Mouse (Mus musculus): ENCODE measurements around the gene 2410004P03Rik. TPM values are rescaled to one million over a fixed set of nuclear protein-coding genes. Genes with fewer than 3 reads are reported as not detected.

2410004P03Rik gene
- polyA plus RNA-seq, 1 experiment from 2014 or later, result 0.47 TPM

GRCm38 (mm10) chr12:17043311-17043710, 31.8 kb upstream of the 2410004P03Rik start:
- Histone ChIP-seq H3K4me2 (replicated peaks; ENCODE audit: low read depth, low read length) (no peak overlapping the region), H3K4me1 (ENCODE audit: insufficient read depth, low read length) (no peaks in the 10 kb centered on the region), H3K4me3 (ENCODE audit: low read length) (no peak overlapping the region), H3K36me3 (ENCODE audit: insufficient read depth, low read length) (no peaks in the 10 kb centered on the region), H3K9me3 (ENCODE audit: low read length) (no peaks in the 10 kb centered on the region), H3K27me3 (ENCODE audit: insufficient read depth, low read length) (no peaks in the 10 kb centered on the region), H3K27ac (ENCODE audit: low read length) (no peak overlapping the region), H3K9ac (replicated peaks; ENCODE audit: low read length) (no peak overlapping the region)
- WGBS, result 43% methylated on average over 5 of the region's 5 CpGs
- no peak for ATAC-seq (ENCODE audit: low FRiP score, low TSS enrichment)

DNA sequence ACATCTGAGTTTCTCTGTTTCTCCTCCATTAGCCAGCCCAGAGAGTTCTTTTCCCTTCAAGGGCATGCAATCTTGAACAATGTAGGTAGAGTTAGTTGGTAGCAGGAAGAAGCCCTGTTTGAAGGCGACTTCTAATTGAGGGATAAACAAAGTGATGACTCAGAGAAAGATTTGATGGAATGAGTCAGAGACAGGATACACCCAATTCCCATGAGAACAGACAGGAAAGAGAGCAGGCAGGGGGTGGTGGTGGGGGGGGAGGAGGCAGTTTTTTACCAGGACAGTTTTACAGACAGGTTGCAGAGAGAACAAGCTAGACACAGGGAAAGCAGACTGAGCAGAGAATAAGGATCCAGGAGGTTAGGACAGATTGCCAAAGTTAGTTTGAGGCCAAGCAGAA, 29.0 kb upstream of the 2410004P03Rik start:
- Histone ChIP-seq H3K4me3 (ENCODE audit: low read length) (no peak overlapping the region), H3K9ac (replicated peaks; ENCODE audit: low read length) (no peak overlapping the region), H3K9me3 (ENCODE audit: low read length) (no peaks in the 10 kb centered on the region), H3K4me2 (replicated peaks; ENCODE audit: low read depth, low read length) (no peak overlapping the region), H3K27me3 (ENCODE audit: insufficient read depth, low read length) (no peaks in the 10 kb centered on the region), H3K4me1 (ENCODE audit: insufficient read depth, low read length) (no peaks in the 10 kb centered on the region), H3K36me3 (ENCODE audit: insufficient read depth, low read length) (no peaks in the 10 kb centered on the region), H3K27ac (ENCODE audit: low read length) (no peak overlapping the region)
- no peak for ATAC-seq (ENCODE audit: low FRiP score, low TSS enrichment)
- 67% methylated on average over 1 of the region's 1 CpGs for WGBS

GRCm38 (mm10) chr12:17039415-17039814, 27.9 kb upstream of the 2410004P03Rik start:
- no peaks in the 10 kb centered on the region for H3K9me3 ChIP-seq (ENCODE audit: low read length)
- no peak for ATAC-seq (ENCODE audit: low FRiP score, low TSS enrichment)
- H3K27ac ChIP-seq (ENCODE audit: low read length), result no peak overlapping the region
- no peaks in the 10 kb centered on the region for H3K36me3 ChIP-seq (ENCODE audit: insufficient read depth, low read length)
- no peak overlapping the region for H3K9ac ChIP-seq (replicated peaks; ENCODE audit: low read length)
- peaks cover 3% of the 10 kb centered on the region; the same call in 1 of the 2 replicates for H3K27me3 ChIP-seq (ENCODE audit: insufficient read depth, low read length)
- H3K4me1 ChIP-seq (ENCODE audit: insufficient read depth, low read length), result no peaks in the 10 kb centered on the region
- H3K4me2 ChIP-seq (replicated peaks; ENCODE audit: low read depth, low read length), result no peak overlapping the region
- WGBS, result 66% methylated on average over 2 of the region's 2 CpGs
- H3K4me3 ChIP-seq (ENCODE audit: low read length), result no peak overlapping the region

DNA sequence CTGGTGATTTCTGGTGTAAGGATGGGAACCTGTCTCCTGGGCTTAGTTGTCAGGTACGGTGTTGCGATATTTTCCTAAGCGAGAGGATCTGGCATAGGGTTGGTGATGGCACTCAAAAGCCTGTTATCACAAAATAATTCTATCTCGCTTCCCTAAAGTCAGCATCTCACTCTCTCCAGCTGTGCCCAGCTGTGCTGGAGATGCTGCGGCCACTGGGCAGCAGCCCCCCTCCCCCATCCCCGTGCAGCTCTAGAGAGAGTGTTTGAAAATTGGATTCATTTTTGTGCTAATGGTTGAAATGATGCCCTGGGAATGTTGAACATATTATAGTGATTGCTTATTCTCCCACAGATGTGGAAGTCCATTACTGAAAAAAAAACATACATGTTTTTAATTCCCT, 26.7 kb upstream of the 2410004P03Rik start:
- no peak for ATAC-seq (ENCODE audit: low FRiP score, low TSS enrichment)
- no peak overlapping the region for H3K27ac ChIP-seq (ENCODE audit: low read length)
- peaks cover 3% of the 10 kb centered on the region; the same call in 1 of the 2 replicates for H3K27me3 ChIP-seq (ENCODE audit: insufficient read depth, low read length)
- H3K9ac ChIP-seq (replicated peaks; ENCODE audit: low read length), result no peak overlapping the region
- no peaks in the 10 kb centered on the region for H3K9me3 ChIP-seq (ENCODE audit: low read length)
- no peak overlapping the region for H3K4me2 ChIP-seq (replicated peaks; ENCODE audit: low read depth, low read length)
- no peaks in the 10 kb centered on the region for H3K4me1 ChIP-seq (ENCODE audit: insufficient read depth, low read length)
- H3K4me3 ChIP-seq (ENCODE audit: low read length), result no peak overlapping the region
- H3K36me3 ChIP-seq (ENCODE audit: insufficient read depth, low read length), result no peaks in the 10 kb centered on the region
- WGBS, result 82% methylated on average over 6 of the region's 6 CpGs

DNA sequence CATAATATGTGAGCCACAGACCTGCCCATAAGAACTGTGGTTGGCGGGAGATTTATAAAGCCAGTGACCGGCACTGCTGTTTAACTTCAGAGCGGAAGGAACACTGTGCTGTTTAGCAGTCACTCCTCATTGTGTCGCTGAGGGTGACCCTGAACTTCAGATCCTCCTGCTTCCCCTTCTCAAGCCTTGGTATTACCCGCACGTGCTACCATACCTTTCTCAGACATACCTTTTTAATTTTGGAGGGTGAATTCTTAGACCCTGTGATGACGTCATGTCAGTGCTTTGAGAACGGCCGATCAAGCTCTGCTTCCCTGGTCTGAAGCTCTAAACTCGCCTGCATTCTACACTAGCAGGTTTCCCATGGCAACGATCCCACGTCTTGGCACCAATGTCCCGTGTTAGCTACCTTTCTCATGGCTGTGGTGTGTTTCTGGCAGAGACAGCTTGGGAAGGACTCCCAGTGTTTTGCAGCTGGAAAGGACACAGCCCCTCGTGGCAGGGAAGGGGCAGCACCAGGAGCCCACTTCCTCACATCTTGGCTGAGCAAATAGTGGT, 25.6 kb upstream of the 2410004P03Rik start:
- no peaks in the 10 kb centered on the region for H3K9me3 ChIP-seq (ENCODE audit: low read length)
- H3K4me1 ChIP-seq (ENCODE audit: insufficient read depth, low read length), result no peaks in the 10 kb centered on the region
- no peak overlapping the region for H3K27ac ChIP-seq (ENCODE audit: low read length)
- H3K27me3 ChIP-seq (ENCODE audit: insufficient read depth, low read length), result peaks cover 3% of the 10 kb centered on the region; the same call in 1 of the 2 replicates
- H3K9ac ChIP-seq (replicated peaks; ENCODE audit: low read length), result no peak overlapping the region
- H3K36me3 ChIP-seq (ENCODE audit: insufficient read depth, low read length), result no peaks in the 10 kb centered on the region
- no peak overlapping the region for H3K4me2 ChIP-seq (replicated peaks; ENCODE audit: low read depth, low read length)
- no peak overlapping the region for H3K4me3 ChIP-seq (ENCODE audit: low read length)
- 68% methylated on average over 14 of the region's 14 CpGs for WGBS
- no peak for ATAC-seq (ENCODE audit: low FRiP score, low TSS enrichment)

GRCm38 (mm10) chr12:17036532-17036931, 25.0 kb upstream of the 2410004P03Rik start:
- no peaks in the 10 kb centered on the region for H3K9me3 ChIP-seq (ENCODE audit: low read length)

DNA sequence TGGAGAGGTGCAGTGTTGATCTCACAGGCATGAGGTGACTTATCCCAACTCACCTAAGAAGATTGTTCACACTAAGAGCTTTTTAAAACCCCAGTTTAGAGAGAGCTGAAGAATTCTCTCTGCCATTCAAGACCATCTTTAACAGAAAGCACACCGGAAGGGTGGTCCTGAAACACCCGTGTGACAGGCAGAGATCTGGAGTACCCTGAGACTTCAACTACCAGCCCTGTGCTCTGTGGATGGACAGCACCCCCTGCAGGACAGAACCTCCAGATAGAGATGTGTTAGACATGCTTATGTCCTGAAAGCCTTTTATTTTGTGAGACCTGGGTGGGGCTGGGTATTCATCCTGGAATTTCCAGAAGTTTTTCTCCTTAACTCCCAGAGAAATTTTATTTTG, 23.6 kb upstream of the 2410004P03Rik start:
- Histone ChIP-seq H3K4me1 (ENCODE audit: insufficient read depth, low read length) (no peaks in the 10 kb centered on the region), H3K36me3 (ENCODE audit: insufficient read depth, low read length) (no peaks in the 10 kb centered on the region), H3K9ac (replicated peaks; ENCODE audit: low read length) (no peak overlapping the region), H3K4me3 (ENCODE audit: low read length) (no peak overlapping the region), H3K9me3 (ENCODE audit: low read length) (no peaks in the 10 kb centered on the region), H3K4me2 (replicated peaks; ENCODE audit: low read depth, low read length) (no peak overlapping the region), H3K27ac (ENCODE audit: low read length) (no peak overlapping the region), H3K27me3 (ENCODE audit: insufficient read depth, low read length) (peaks cover 8% of the 10 kb centered on the region; the same call in 1 of the 2 replicates)
- ATAC-seq (ENCODE audit: low FRiP score, low TSS enrichment), result no peak
- WGBS, result 45% methylated on average over 2 of the region's 2 CpGs

More at GRCm38 (mm10) chr12:17036532-17036931, 25.0 kb upstream of the 2410004P03Rik start:
- 43% methylated on average over 9 of the region's 9 CpGs for WGBS
- no peak overlapping the region for H3K4me3 ChIP-seq (ENCODE audit: low read length)
- no peaks in the 10 kb centered on the region for H3K36me3 ChIP-seq (ENCODE audit: insufficient read depth, low read length)
- no peaks in the 10 kb centered on the region for H3K4me1 ChIP-seq (ENCODE audit: insufficient read depth, low read length)
- H3K4me2 ChIP-seq (replicated peaks; ENCODE audit: low read depth, low read length), result no peak overlapping the region
- no peak for ATAC-seq (ENCODE audit: low FRiP score, low TSS enrichment)
- H3K27ac ChIP-seq (ENCODE audit: low read length), result no peak overlapping the region
- no peak overlapping the region for H3K9ac ChIP-seq (replicated peaks; ENCODE audit: low read length)
- peaks cover 3% of the 10 kb centered on the region; the same call in 1 of the 2 replicates for H3K27me3 ChIP-seq (ENCODE audit: insufficient read depth, low read length)

GRCm38 (mm10) chr12:17034671-17035070, 23.1 kb upstream of the 2410004P03Rik start:
- no peaks in the 10 kb centered on the region for H3K4me1 ChIP-seq (ENCODE audit: insufficient read depth, low read length)
- H3K27ac ChIP-seq (ENCODE audit: low read length), result no peak overlapping the region
- H3K4me2 ChIP-seq (replicated peaks; ENCODE audit: low read depth, low read length), result no peak overlapping the region
- H3K9ac ChIP-seq (replicated peaks; ENCODE audit: low read length), result no peak overlapping the region
- peaks cover 9% of the 10 kb centered on the region; the same call in 1 of the 2 replicates for H3K27me3 ChIP-seq (ENCODE audit: insufficient read depth, low read length)
- no peak overlapping the region for H3K4me3 ChIP-seq (ENCODE audit: low read length)
- 49% methylated on average over 5 of the region's 5 CpGs for WGBS
- no peaks in the 10 kb centered on the region for H3K36me3 ChIP-seq (ENCODE audit: insufficient read depth, low read length)
- H3K9me3 ChIP-seq (ENCODE audit: low read length), result no peaks in the 10 kb centered on the region
- ATAC-seq (ENCODE audit: low FRiP score, low TSS enrichment), result no peak

DNA sequence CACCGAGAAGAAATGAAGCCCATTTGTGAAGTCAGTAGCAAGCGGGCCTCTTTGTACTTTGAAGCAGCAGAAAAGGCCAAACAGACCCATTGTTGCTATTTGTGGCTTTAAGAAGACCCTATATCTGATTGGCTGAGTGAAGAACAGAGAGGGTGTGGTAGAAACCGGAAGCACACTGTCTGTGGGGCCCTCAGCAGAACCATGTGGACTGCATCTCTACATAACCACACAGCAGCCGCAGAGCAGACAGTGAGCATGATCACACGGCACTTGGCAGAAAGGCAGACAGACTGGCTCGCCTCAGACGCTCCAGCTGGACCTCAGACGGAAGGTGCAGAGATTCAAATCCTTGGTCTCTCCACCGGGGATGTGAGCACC, 21.9 kb upstream of the 2410004P03Rik start:
- Histone ChIP-seq H3K9me3 (ENCODE audit: low read length) (peaks cover 4% of the 10 kb centered on the region; the same call in 1 of the 2 replicates), H3K36me3 (ENCODE audit: insufficient read depth, low read length) (no peaks in the 10 kb centered on the region), H3K4me2 (replicated peaks; ENCODE audit: low read depth, low read length) (no peak overlapping the region), H3K4me3 (ENCODE audit: low read length) (no peak overlapping the region), H3K27me3 (ENCODE audit: insufficient read depth, low read length) (peaks cover 13% of the 10 kb centered on the region; the same call in 1 of the 2 replicates), H3K9ac (replicated peaks; ENCODE audit: low read length) (no peak overlapping the region), H3K27ac (ENCODE audit: low read length) (no peak overlapping the region), H3K4me1 (ENCODE audit: insufficient read depth, low read length) (no peaks in the 10 kb centered on the region)
- ATAC-seq (ENCODE audit: low FRiP score, low TSS enrichment), result no peak
- WGBS, result 78% methylated on average over 9 of the region's 9 CpGs

DNA sequence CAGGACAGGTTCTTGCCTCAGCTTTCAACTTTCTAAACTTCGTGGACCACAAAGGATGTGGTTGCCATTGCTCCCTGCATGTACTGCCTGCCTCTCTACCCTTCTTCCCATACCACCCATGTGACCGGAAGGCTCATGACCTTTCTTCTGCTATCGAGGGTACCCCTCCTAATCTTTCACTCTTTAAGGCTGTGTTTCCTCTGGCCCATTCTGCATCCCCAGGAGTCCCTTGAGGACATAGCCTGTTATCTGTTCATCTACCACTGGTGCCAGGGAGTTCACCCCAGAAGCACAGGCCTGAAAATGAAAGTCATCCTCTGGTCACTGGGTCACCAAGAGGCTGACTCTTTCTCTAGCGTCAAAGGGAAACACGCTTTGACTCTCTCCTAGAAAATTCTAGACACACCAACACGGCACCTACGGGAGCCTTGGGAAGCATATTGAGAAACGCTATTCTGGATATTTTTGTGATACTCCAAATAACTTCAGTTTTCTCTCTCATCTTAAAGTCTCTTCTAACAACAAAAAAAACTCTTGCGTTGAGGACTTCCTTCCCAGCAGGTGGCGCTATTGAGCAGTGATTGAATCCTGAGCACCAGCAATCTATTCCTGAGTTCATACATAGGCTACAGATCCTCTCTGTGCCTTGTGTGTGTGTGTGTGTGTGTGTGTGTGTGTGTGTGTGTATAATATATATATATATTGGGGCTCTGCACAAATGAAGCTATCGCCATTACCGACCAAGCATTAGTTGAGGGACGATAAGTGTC, 21.4 kb upstream of the 2410004P03Rik start:
- Histone ChIP-seq H3K4me3 (ENCODE audit: low read length) (no peak overlapping the region), H3K27me3 (ENCODE audit: insufficient read depth, low read length) (peaks cover 13% of the 10 kb centered on the region; the same call in 1 of the 2 replicates), H3K9me3 (ENCODE audit: low read length) (peaks cover 7% of the 10 kb centered on the region; the same call in 1 of the 2 replicates), H3K4me2 (replicated peaks; ENCODE audit: low read depth, low read length) (no peak overlapping the region), H3K36me3 (ENCODE audit: insufficient read depth, low read length) (no peaks in the 10 kb centered on the region), H3K27ac (ENCODE audit: low read length) (no peak overlapping the region), H3K9ac (replicated peaks; ENCODE audit: low read length) (no peak overlapping the region), H3K4me1 (ENCODE audit: insufficient read depth, low read length) (no peaks in the 10 kb centered on the region)
- WGBS, result 38% methylated on average over 13 of the region's 13 CpGs
- ATAC-seq (ENCODE audit: low FRiP score, low TSS enrichment), result no peak

All from kidney, embryonic 16.5 days (tissue).